Mouse (Mus musculus) heart, embryonic 12.5 days (tissue): Measurements from ENCODE around the gene Plekhh1. TPM values are rescaled to one million over a fixed set of nuclear protein-coding genes. Genes with fewer than 3 reads are reported as not detected.

Experiments used
- ATAC-seq: fragments of 200-750 bp; cut with Nextera tagmentation; 2 replicates; pipeline ENCODE4 v1.8.0; 2017; ENCODE audit warnings: moderate TSS enrichment, moderate library complexity; ENCODE audit not compliant: insufficient number of reproducible peaks, low FRiP score
- H3K27ac ChIP-seq: fragments of 300-500 bp; sonication (generic); 2 replicates; pipeline ENCODE4 v1.5.1; 2016; ENCODE audit warnings: mild to moderate bottlenecking, moderate library complexity; ENCODE audit not compliant: poor library complexity, severe bottlenecking
- H3K27me3 ChIP-seq: fragments of 300-500 bp; sonication (generic); replicated peaks from 2 replicates; pipeline ENCODE4 v1.6.1; 2016; ENCODE audit warnings: mild to moderate bottlenecking, moderate library complexity
- H3K36me3 ChIP-seq: fragments of 300-500 bp; sonication (generic); 2 replicates; pipeline ENCODE4 v1.6.1; 2016; ENCODE audit warnings: mild to moderate bottlenecking, moderate library complexity
- H3K4me1 ChIP-seq: fragments of 300-500 bp; sonication (generic); replicated peaks from 2 replicates; pipeline ENCODE4 v1.6.1; 2016; ENCODE audit warnings: mild to moderate bottlenecking
- H3K4me2 ChIP-seq: fragments of 300-500 bp; sonication (generic); 2 replicates; pipeline ENCODE4 v1.6.1; 2016; ENCODE audit warnings: mild to moderate bottlenecking, moderate library complexity
- H3K4me3 ChIP-seq: fragments of 300-500 bp; sonication (generic); 2 replicates; pipeline ENCODE4 v1.5.1; 2016; ENCODE audit warnings: mild to moderate bottlenecking
- H3K9ac ChIP-seq: fragments of 300-500 bp; sonication (generic); 2 replicates; pipeline ENCODE4 v1.6.1; 2016; ENCODE audit warnings: mild to moderate bottlenecking, moderate library complexity
- H3K9me3 ChIP-seq: fragments of 300-500 bp; sonication (generic); replicated peaks from 2 replicates; pipeline ENCODE4 v1.6.1; 2016; ENCODE audit warnings: mild to moderate bottlenecking, moderate library complexity
- WGBS: fragments of 180-500 bp; shearing (Covaris S2); methylation state at CpG from one replicate; pipeline ENCODE4 v1.1.7; 2016; 5-methylcytosine and 5-hydroxymethylcytosine counted together
- polyA plus RNA-seq: library from polyadenylated mRNA; unstranded; fragments of >200 nt; fragmentation: Nextera tagmentation; extraction: Ambion mirVana; gene quantifications from 2 replicates; pipeline ENCODE4 v1.2.1, GENCODE M21; 2016

The Plekhh1 gene
- polyA plus RNA-seq, 1 experiment from 2014 or later, result 5.8 TPM

- Histone ChIP-seq H3K9me3 (no peaks in the 10 kb centered on the region), H3K4me1 (peaks cover 36% of the 10 kb centered on the region), H3K4me2 (peak overlapping the region; percentile 23; the same call in 1 of the 2 replicates), H3K4me3 (no peak overlapping the region), H3K27me3 (no peaks in the 10 kb centered on the region), H3K36me3 (peaks cover 32% of the 10 kb centered on the region), H3K9ac (no peak overlapping the region), H3K27ac (peak overlapping the region; percentile 75)
- 37% methylated on average over 7 of the region's 7 CpGs for WGBS
- peak; percentile 85 for ATAC-seq
Observed at GRCm38 (mm10) chr12:79055276-79055675, 26.3 kb downstream of the Plekhh1 start.

DNA sequence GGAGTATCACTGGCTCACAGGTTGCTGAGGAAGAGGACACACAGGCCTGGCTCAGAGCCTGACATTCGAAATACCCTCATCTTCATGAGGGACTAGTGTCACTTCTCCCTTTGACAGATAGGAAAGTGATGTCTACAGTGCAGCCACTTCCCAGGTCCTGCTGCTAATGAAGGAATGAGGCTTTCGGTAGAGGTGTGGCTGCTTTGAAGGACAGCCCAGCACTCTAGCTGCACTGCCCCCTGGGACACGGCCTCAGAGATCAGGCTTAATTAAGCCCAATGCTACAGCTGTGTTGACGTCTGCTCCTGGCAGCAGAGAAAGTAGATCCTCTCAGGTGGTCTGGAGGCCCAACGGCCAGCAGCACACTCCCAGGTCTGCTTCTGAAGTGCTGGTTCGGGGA, 30.6 kb downstream of the Plekhh1 start:
- no peak overlapping the region for H3K27ac ChIP-seq

GRCm38 (mm10) chr12:79060134-79060533, 31.2 kb downstream of the Plekhh1 start:
- no peak overlapping the region for H3K4me2 ChIP-seq
- no peak for ATAC-seq
- no peak overlapping the region; the same call in 1 of the 2 replicates for H3K9ac ChIP-seq
- H3K9me3 ChIP-seq, result no peaks in the 10 kb centered on the region
- no peaks in the 10 kb centered on the region for H3K27me3 ChIP-seq
- H3K36me3 ChIP-seq, result peaks cover 26% of the 10 kb centered on the region
- H3K4me1 ChIP-seq, result peaks cover 23% of the 10 kb centered on the region
- H3K4me3 ChIP-seq, result no peak overlapping the region
- WGBS, result 89% methylated on average over 9 of the region's 9 CpGs
- H3K27ac ChIP-seq, result no peak overlapping the region

More for the DNA sequence above, 30.6 kb downstream of the Plekhh1 start:
- Histone ChIP-seq H3K27me3 (no peaks in the 10 kb centered on the region), H3K4me1 (peaks cover 29% of the 10 kb centered on the region), H3K4me3 (no peak overlapping the region), H3K36me3 (peaks cover 27% of the 10 kb centered on the region), H3K9me3 (no peaks in the 10 kb centered on the region), H3K4me2 (no peak overlapping the region), H3K9ac (no peak overlapping the region)
- no peak for ATAC-seq
- WGBS, result 65% methylated on average over 6 of the region's 6 CpGs

DNA sequence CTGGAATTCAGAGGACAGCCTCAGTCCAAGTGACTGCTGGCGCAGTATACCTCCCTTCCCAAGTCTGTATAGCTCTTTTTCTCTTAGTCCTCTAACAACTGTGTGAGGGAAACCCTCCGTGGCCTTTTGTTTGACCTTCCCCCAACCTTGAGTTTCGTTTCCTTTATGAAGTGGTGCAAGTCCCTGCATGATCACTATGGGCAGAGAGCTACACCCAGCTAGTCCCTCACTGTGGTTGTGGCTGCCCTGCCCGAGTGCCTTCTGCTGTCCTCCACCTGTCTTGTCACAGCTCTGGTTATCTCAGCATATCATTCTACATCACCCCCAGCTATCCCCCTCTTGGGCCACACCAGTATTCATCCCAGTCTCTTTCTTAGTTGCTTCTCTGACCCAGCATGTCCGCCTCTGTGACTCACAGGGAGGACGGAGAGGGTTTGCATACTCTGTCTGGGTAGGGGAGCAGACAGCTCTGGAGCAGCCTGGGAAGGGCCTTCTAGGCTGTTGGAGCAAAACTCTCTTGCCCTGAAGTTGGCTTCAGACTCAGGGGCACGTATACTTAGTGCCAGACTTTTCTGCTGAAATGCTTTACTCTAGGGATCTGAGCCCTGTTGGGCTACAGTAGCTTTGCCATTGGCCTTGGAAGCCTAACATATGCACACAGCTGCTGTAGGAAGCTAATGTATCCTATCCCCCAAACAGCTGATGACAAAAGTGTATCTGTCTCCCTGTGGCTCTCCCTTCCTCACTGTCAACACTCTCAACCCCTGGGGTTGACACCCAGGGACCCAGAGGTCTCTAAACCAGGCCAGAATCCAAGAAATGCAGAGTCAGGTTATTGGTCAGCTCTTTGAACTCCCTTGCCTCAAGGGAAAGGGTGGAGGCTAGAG, 32.0 kb downstream of the Plekhh1 start:
- Histone ChIP-seq H3K27ac (no peak overlapping the region), H3K9ac (no peak overlapping the region), H3K4me2 (no peak overlapping the region), H3K9me3 (no peaks in the 10 kb centered on the region), H3K4me1 (peaks cover 19% of the 10 kb centered on the region), H3K4me3 (no peak overlapping the region), H3K36me3 (peaks cover 30% of the 10 kb centered on the region), H3K27me3 (no peaks in the 10 kb centered on the region)
- WGBS, result 59% methylated on average over 7 of the region's 7 CpGs
- ATAC-seq, result no peak

- Histone ChIP-seq H3K36me3 (peaks cover 55% of the 10 kb centered on the region), H3K4me2 (no peak overlapping the region), H3K4me1 (peaks cover 19% of the 10 kb centered on the region), H3K9ac (no peak overlapping the region), H3K27ac (no peak overlapping the region), H3K4me3 (no peak overlapping the region), H3K9me3 (no peaks in the 10 kb centered on the region), H3K27me3 (no peaks in the 10 kb centered on the region)
- ATAC-seq, result no peak
- WGBS, result 80% methylated on average over 13 of the region's 13 CpGs
Observed at GRCm38 (mm10) chr12:79064451-79064850, 35.5 kb downstream of the Plekhh1 start.

DNA sequence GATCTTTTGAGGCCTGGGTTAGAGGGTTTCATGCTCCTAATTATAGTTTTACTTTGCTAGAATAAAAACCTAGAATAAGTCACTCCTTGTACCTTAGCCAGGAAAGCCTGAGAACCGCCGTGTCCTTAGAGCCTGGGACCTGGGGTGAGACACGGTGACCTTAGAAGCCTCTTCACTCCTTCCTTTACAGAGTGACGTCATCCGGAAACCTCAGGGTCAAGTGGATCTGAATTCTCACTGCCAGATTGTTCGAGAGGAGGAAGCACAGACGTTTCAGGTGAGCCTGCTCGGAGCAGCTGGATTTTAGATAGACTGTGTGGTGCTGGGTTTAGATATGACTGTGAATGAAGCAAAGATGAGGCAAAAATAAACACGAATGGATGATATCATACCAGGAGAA, 37.5 kb downstream of the Plekhh1 start:
- Histone ChIP-seq H3K9me3 (no peaks in the 10 kb centered on the region), H3K4me1 (0 out of 2 replicates have a peak, but pooled peaks cover 5% of the 10 kb centered on the region), H3K36me3 (peaks cover 73% of the 10 kb centered on the region), H3K9ac (no peak overlapping the region), H3K4me3 (no peak overlapping the region), H3K4me2 (no peak overlapping the region), H3K27me3 (no peaks in the 10 kb centered on the region), H3K27ac (no peak overlapping the region)
- WGBS, result 74% methylated on average over 9 of the region's 9 CpGs
- no peak for ATAC-seq

DNA sequence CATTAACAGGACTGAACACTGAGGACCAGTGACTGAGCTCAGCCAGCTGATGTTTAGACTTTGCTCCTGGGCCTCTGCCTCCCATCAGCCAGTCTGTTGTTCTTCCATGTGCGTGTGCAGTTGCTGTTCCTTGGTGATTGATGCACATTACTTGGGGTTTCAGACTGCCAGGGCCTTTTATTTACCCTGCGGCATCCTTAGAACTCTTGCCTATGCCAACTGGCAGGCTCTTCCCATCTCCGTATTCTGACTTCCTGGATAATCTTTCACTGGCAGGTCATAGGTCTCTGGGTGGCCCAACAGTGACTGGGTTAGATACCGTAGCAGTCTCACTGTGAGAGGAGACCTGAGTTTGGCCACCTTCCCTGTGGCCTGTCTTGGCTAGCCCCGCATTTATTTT, 38.6 kb downstream of the Plekhh1 start:
- H3K9ac ChIP-seq, result no peak overlapping the region
- 80% methylated on average over 5 of the region's 5 CpGs for WGBS

DNA sequence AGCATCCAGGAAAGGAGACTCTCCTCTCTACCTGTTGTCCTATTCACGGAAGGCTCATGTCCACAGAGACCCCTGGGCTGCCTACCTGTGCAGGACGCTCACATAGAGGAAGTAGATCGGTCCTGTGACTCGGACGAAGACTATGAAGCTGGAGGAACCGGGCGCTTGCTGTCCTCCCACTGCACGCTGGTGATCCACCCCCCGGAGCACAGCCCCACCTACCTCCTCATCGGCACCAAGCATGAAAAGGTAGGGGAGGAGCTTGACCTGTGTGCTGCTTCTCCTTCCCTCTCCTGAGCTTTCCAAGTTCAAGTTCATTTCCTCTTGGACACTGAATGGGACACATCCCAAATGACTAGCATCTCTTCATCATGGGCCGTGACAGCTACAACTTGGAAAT, 39.3 kb downstream of the Plekhh1 start:
- H3K4me2 ChIP-seq, result no peak overlapping the region
- no peak overlapping the region for H3K4me3 ChIP-seq
- H3K27ac ChIP-seq, result no peak overlapping the region
- peaks cover 85% of the 10 kb centered on the region for H3K36me3 ChIP-seq
- no peak for ATAC-seq
- no peaks in the 10 kb centered on the region for H3K27me3 ChIP-seq
- no peaks in the 10 kb centered on the region for H3K4me1 ChIP-seq
- H3K9ac ChIP-seq, result no peak overlapping the region
- no peaks in the 10 kb centered on the region for H3K9me3 ChIP-seq
- 88% methylated on average over 11 of the region's 11 CpGs for WGBS

More for the DNA sequence above, 38.6 kb downstream of the Plekhh1 start:
- no peaks in the 10 kb centered on the region for H3K4me1 ChIP-seq
- H3K4me3 ChIP-seq, result no peak overlapping the region
- no peaks in the 10 kb centered on the region for H3K27me3 ChIP-seq
- no peak overlapping the region for H3K27ac ChIP-seq
- no peak overlapping the region for H3K4me2 ChIP-seq
- peaks cover 80% of the 10 kb centered on the region for H3K36me3 ChIP-seq
- ATAC-seq, result no peak
- H3K9me3 ChIP-seq, result no peaks in the 10 kb centered on the region

DNA sequence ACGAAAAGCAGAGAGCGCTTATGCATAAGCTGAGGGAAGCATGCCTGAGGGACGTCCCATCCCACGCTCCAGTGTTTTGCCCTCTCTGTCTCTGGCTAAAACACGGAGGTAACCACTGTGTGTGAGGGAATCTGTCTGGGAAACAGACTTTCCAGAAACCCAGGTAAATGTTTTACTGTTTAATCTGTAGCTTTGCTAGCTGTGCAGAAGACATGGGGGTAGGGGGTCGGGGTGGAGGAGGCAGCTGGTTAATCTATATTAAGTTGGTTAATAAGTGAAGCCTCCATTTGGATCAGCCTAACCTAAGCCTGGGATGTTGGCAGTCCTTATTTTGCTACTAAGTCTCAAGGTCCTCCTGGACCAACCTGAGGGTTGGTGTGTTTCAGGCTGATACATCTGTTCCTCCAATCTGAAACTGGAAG, 40.2 kb downstream of the Plekhh1 start:
- Histone ChIP-seq H3K4me1 (no peaks in the 10 kb centered on the region), H3K4me2 (no peak overlapping the region), H3K36me3 (peaks cover 86% of the 10 kb centered on the region), H3K9ac (no peak overlapping the region), H3K27ac (no peak overlapping the region), H3K9me3 (no peaks in the 10 kb centered on the region), H3K4me3 (no peak overlapping the region), H3K27me3 (no peaks in the 10 kb centered on the region)
- 82% methylated on average over 6 of the region's 6 CpGs for WGBS
- no peak for ATAC-seq

DNA sequence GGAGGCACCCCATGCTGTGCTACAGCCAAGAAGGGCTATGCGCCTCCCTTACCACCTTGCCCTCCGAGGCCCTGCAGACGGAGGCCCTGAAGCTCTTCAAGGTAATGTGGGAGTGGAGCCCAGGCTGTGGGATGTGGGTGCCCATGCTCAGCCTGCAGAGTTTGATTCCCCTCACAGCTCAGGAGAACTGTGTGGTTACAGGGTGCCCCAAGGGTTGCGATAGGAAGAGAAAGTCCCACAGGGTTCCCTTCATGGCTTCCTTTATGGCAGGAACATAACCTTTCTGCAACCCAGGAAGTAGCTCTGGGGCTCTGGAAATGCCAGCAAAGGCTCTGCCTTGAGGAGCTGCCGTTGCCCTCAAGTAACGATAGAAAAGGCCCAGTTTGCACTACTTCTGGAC, 41.0 kb downstream of the Plekhh1 start:
- Histone ChIP-seq H3K4me2 (no peak overlapping the region), H3K4me3 (no peak overlapping the region), H3K36me3 (peaks cover 85% of the 10 kb centered on the region), H3K27ac (no peak overlapping the region), H3K4me1 (no peaks in the 10 kb centered on the region), H3K9me3 (no peaks in the 10 kb centered on the region), H3K27me3 (no peaks in the 10 kb centered on the region), H3K9ac (no peak overlapping the region)
- WGBS, result 81% methylated on average over 6 of the region's 6 CpGs
- ATAC-seq, result no peak

- H3K4me2 ChIP-seq, result no peak overlapping the region
- no peaks in the 10 kb centered on the region for H3K4me1 ChIP-seq
- H3K9ac ChIP-seq, result no peak overlapping the region
- H3K4me3 ChIP-seq, result no peak overlapping the region
- peaks cover 86% of the 10 kb centered on the region for H3K36me3 ChIP-seq
- WGBS, result 86% methylated on average over 9 of the region's 9 CpGs
- H3K27me3 ChIP-seq, result no peaks in the 10 kb centered on the region
- no peaks in the 10 kb centered on the region for H3K9me3 ChIP-seq
- H3K27ac ChIP-seq, result no peak overlapping the region
- ATAC-seq, result no peak
Observed at GRCm38 (mm10) chr12:79070736-79071333, 41.9 kb downstream of the Plekhh1 start.
